Mouse (Mus musculus) heart, embryonic 14.5 days (tissue): Measurements from ENCODE around the gene Rprd2. TPM values are rescaled to one million over a fixed set of nuclear protein-coding genes. Genes with fewer than 3 reads are reported as not detected.

ENCODE experiments used
- ATAC-seq: fragments of 200-750 bp; cut with Nextera tagmentation; 2 replicates; pipeline ENCODE4 v1.8.0; 2017; ENCODE audit warnings: low read depth, moderate TSS enrichment; ENCODE audit not compliant: insufficient number of reproducible peaks, insufficient read depth, low FRiP score
- H3K27ac ChIP-seq, 2 experiments: fragments of 200-500 bp in 1 of 2; fragments of 300-500 bp in 1 of 2; sonication (generic) in 1 of 2; replicated peaks in 1 of 2; 2 replicates each; pipeline ENCODE4 v1.5.1; 2012 to 2014; ENCODE audit warnings: low read depth in 2 of 2, low read length in 2 of 2, control low read depth in 1 of 2, mild to moderate bottlenecking in 1 of 2, mixed read lengths in 1 of 2; ENCODE audit not compliant: control insufficient read depth in 1 of 2, insufficient read depth in 1 of 2
- H3K27me3 ChIP-seq: fragments of 300-500 bp; sonication (generic); 2 replicates; pipeline ENCODE4 v1.6.1; 2014; ENCODE audit warnings: mild to moderate bottlenecking, low read length, control low read depth; ENCODE audit not compliant: control insufficient read depth, insufficient read depth
- H3K36me3 ChIP-seq: fragments of 300-500 bp; sonication (generic); 2 replicates; pipeline ENCODE4 v1.6.1; 2014; ENCODE audit warnings: mild to moderate bottlenecking, control low read depth, low read length, mixed read lengths; ENCODE audit not compliant: control insufficient read depth, insufficient read depth
- H3K4me1 ChIP-seq, 2 experiments: fragments of 200-500 bp in 1 of 2; fragments of 300-500 bp in 1 of 2; sonication (generic) in 1 of 2; 2 replicates each; pipeline ENCODE4 v1.6.1; 2012 to 2014; ENCODE audit warnings: low read length in 2 of 2, control low read depth in 1 of 2, mixed read lengths in 1 of 2; ENCODE audit not compliant: control insufficient read depth in 2 of 2, insufficient read depth in 2 of 2
- H3K4me2 ChIP-seq: fragments of 300-500 bp; sonication (generic); 2 replicates; pipeline ENCODE4 v1.6.1; 2014; ENCODE audit warnings: mild to moderate bottlenecking, low read length
- H3K4me3 ChIP-seq, 2 experiments: fragments of 200-500 bp in 1 of 2; fragments of 300-500 bp in 1 of 2; sonication (generic) in 1 of 2; 2 replicates each; pipeline ENCODE4 v1.5.1; 2012 to 2014; ENCODE audit warnings: low read length in 2 of 2, mild to moderate bottlenecking in 2 of 2, control low read depth in 1 of 2, low read depth in 1 of 2, moderate library complexity in 1 of 2; ENCODE audit not compliant: control insufficient read depth in 1 of 2, insufficient read depth in 1 of 2
- H3K9ac ChIP-seq: fragments of 300-500 bp; sonication (generic); 2 replicates; pipeline ENCODE4 v1.6.1; 2014; ENCODE audit warnings: mild to moderate bottlenecking, low read length
- H3K9me3 ChIP-seq: fragments of 300-500 bp; sonication (generic); 2 replicates; pipeline ENCODE4 v1.6.1; 2016; ENCODE audit warnings: low read length, control low read depth; ENCODE audit not compliant: control insufficient read depth
- WGBS: fragments of 180-500 bp; shearing (Covaris S2); extraction: QIAGEN DNeasy Blood & Tissue Kit; methylation state at CpG from one replicate; pipeline ENCODE4 v1.1.7; 2014; 5-methylcytosine and 5-hydroxymethylcytosine counted together
- polyA plus RNA-seq: library from polyadenylated mRNA; unstranded; fragments of >200 nt; fragmentation: Nextera tagmentation; extraction: Ambion mirVana; gene quantifications from 2 replicates; pipeline ENCODE4 v1.2.1, GENCODE M21; 2014

Rprd2 gene
- polyA plus RNA-seq, 1 experiment from 2014 or later: 19.1 TPM

DNA sequence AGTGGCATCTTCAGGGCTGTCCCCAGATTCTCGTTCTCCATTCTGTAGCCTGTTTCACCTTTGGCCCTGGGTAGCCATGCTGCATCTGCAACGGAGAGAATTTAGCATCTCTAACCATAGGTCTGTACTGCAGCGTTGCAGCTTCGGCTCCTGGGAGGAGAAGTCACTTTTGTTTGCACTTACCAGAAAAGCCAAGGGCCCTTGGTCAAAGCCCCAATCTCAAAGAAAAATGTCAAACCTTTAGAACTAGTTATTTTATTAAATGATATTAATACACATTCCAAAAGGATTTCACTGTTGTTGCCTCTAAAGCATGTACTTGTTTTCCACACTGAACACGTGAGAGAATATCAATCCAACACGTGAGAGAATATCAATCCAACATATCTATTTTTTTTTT is 58.6 kb downstream of the Rprd2 start, which contains the start of gene Tars2:
TSS of gene Tars2 (minus strand) at position 101 of the 400 bp plus-strand sequence.
- no peak within 1 kb of the TSS for H3K9ac ChIP-seq
- no peaks in the 10 kb centered on the region for H3K27me3 ChIP-seq
- no peak within 1 kb of the TSS for H3K4me3 ChIP-seq
- peaks cover 26% of the 10 kb centered on the region for H3K36me3 ChIP-seq
- ATAC-seq: no peak
- no peaks in the 10 kb centered on the region for H3K9me3 ChIP-seq
- 80% methylated on average over 6 of the region's 6 CpGs for WGBS
- H3K27ac ChIP-seq: no peak within 1 kb of the TSS
- H3K4me2 ChIP-seq: no peak within 1 kb of the TSS
- peaks cover 2 to 3% of the 10 kb centered on the region in 2 experiments; a peak in 1 of 4 replicates for H3K4me1 ChIP-seq

DNA sequence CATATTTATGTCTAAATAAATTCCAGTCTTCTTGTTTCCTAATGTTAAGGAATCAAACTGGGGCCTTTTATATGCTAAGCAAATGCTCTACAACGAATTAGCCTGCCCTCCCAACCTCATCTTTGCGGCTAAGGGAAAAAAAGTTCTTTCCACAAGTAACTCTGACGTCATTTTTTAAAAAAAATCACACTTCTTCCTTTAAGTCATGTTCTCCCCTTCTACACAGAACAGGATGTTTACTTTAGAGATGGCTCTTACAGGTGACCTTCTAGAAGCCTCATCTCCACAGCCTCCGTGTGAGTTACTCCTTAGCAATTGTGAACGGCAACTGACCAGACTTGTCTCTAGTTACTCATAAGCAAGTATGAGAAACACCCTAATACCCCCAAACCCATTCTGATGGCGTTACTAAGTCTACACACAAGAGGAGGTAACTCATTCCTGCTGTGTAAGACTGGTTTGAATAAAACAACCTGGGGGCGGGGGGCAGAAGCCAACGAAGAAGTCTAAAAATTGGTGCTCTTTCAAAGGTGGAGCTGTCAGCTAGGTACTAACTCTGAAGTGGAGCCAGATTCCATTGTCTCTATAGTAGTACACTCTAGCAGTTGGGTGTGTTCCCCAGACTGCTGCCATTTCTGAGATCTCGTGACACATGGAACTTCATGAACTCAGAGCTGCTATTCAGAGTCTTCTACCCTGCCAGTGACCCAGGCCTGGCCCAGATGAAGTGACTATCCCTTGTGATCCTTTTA is 60.0 kb downstream of the Rprd2 start:
- peaks cover 11% of the 10 kb centered on the region for H3K36me3 ChIP-seq
- no peak for ATAC-seq
- H3K4me3 ChIP-seq: no peak overlapping the region
- H3K4me2 ChIP-seq: no peak overlapping the region
- H3K9ac ChIP-seq: no peak overlapping the region
- 47% methylated on average over 9 of the region's 9 CpGs for WGBS
- H3K27me3 ChIP-seq: no peaks in the 10 kb centered on the region
- no peaks in the 10 kb centered on the region for H3K9me3 ChIP-seq
- H3K4me1 ChIP-seq: 0 out of 4 replicates have a peak, but pooled peaks cover 2 to 3% of the 10 kb centered on the region in 2 experiments
- no peak overlapping the region for H3K27ac ChIP-seq

DNA sequence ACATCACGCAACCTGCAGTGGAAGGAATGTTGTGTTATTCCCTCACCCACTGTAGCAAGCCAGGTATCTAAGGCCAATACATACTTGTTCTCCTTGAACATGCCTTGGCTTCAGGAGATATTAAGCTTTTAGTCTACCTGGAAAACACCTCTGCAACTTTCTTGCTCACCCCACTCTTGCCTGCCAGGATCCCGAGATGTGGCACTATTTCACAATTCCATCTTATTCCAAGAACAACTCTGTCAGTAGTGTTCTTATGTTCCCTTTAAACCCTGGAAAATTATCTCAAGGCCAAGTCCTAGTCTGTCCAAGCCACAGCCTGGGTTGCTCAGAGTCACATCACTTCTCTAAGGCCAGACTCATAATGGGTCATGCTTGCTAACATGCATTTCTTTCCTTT is 61.9 kb downstream of the Rprd2 start:
- ATAC-seq: no peak
- Histone ChIP-seq H3K4me2 (no peak overlapping the region), H3K4me3 (no peak overlapping the region), H3K9me3 (no peaks in the 10 kb centered on the region), H3K27me3 (no peaks in the 10 kb centered on the region), H3K36me3 (peaks cover 18% of the 10 kb centered on the region), H3K4me1 (0 out of 4 replicates have a peak, but pooled peaks cover 2 to 3% of the 10 kb centered on the region in 2 experiments), H3K27ac (no peak overlapping the region), H3K9ac (no peak overlapping the region)
- WGBS: 78% methylated on average over 2 of the region's 2 CpGs

DNA sequence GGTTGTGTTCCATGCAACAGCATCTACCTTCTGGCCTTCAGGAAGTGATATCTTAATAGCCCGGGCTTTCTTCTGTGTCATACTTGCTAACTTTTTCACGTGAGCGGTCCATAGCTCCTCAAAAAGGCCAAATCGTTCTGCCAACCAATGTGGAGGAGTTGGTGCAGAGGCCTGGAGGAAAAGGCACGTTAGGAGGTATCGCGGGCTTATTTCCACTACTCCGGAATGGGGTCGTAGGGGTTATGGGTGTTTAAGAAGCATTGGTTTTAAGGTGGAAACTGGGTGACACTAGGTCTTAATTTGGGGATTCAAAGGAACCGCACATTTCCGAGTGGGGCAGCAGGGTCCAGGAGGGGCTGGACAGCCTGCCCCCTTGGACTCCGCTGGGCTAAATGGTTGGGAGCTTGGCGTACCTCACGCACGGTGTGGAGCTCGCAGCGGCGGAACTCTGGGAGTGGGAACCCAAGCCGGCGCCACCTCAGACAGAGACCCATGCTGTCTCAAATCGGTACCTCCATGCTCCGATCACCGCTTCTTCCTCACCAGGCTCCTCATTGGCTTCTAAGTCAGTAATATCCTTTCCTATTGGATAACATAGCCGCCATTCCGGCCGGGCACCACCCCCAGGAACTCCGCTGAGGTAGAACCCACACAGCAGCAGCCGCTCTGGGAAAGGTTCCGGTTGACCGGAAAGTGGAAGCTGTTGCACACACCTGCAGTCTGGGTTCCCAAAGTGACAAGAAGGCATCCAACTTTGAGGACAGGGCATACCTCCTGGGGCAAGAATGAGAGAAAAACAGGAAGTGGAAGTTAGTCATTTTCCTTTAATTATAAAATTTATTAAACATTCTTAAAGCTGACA is 64.1 kb downstream of the Rprd2 start:
- ATAC-seq: peak; percentile 90
- Histone ChIP-seq H3K4me1 (0 out of 4 replicates have a peak, but pooled peaks cover 2 to 3% of the 10 kb centered on the region in 2 experiments), H3K4me2 (peak overlapping the region; percentile 86), H3K9ac (peak overlapping the region; percentile 74), H3K4me3 (peak overlapping the region; percentile 67 to 80), H3K9me3 (no peaks in the 10 kb centered on the region), H3K36me3 (peaks cover 34% of the 10 kb centered on the region), H3K27ac (0 out of 4 replicates have a peak overlapping the region, but pooled peaks of 1 of the 2 experiments have one; percentile 49), H3K27me3 (no peaks in the 10 kb centered on the region)
- WGBS: under 1% methylated on average over 30 of the region's 30 CpGs

DNA sequence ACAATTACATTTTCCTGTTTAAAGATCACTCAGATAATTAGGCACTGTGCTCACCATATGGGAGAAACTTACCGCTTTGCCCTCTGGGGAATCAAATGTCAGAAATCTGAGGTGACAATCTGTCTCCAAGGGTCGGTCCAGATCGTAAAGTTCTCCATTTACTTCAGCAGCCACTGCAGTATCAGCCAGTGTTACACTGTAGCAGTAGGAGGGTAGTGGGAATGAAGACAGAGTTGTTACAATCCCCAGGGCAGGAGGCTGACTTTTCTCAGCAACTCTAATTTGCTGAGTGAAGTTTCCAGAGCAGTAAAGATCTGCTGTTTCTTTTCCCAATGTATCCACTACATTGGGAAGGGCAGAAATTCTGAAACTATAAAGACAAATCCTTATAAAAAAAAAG is 65.7 kb downstream of the Rprd2 start:
- Histone ChIP-seq H3K36me3 (peaks cover 51% of the 10 kb centered on the region), H3K4me3 (no peak overlapping the region), H3K9me3 (no peaks in the 10 kb centered on the region), H3K27ac (no peak overlapping the region), H3K4me2 (no peak overlapping the region), H3K4me1 (0 out of 4 replicates have a peak, but pooled peaks cover 0 to 2% of the 10 kb centered on the region in 2 experiments), H3K27me3 (no peaks in the 10 kb centered on the region), H3K9ac (no peak overlapping the region)
- 93% methylated on average over 3 of the region's 3 CpGs for WGBS
- no peak for ATAC-seq

DNA sequence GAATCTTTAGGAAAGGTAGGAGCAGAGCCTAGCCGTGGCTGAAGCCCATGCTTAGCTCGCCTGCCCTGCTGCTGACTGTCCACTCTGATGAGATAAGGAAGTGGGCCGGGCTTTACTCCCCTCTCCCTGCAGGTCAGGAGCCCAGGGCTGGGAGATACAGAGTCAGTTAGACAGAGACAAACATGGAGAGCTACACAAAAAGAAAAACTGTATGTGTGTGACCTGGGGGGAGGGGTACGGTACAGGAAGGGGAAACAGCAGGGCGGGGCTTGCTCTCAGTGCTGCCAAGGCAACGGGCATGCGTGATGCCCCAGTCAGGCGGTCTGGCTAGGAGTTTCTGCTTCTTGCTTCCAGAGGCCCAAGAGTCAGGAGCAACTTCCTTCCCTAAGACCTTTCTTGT is 78.3 kb downstream of the Rprd2 start:
- H3K9me3 ChIP-seq: no peaks in the 10 kb centered on the region
- peak overlapping the region in 1 of 2 experiments; percentile 4; a peak in 1 of 4 replicates for H3K4me3 ChIP-seq
- H3K4me2 ChIP-seq: peak overlapping the region; percentile 44
- peaks cover 35 to 46% of the 10 kb centered on the region in 2 experiments for H3K4me1 ChIP-seq
- WGBS: 10% methylated on average over 8 of the region's 8 CpGs
- peak overlapping the region; percentile 58 for H3K9ac ChIP-seq
- peak overlapping the region; percentile 87 to 91 for H3K27ac ChIP-seq
- no peaks in the 10 kb centered on the region for H3K27me3 ChIP-seq
- peak; percentile 44; the same call in 1 of the 2 replicates for ATAC-seq
- peaks cover 58% of the 10 kb centered on the region for H3K36me3 ChIP-seq

DNA sequence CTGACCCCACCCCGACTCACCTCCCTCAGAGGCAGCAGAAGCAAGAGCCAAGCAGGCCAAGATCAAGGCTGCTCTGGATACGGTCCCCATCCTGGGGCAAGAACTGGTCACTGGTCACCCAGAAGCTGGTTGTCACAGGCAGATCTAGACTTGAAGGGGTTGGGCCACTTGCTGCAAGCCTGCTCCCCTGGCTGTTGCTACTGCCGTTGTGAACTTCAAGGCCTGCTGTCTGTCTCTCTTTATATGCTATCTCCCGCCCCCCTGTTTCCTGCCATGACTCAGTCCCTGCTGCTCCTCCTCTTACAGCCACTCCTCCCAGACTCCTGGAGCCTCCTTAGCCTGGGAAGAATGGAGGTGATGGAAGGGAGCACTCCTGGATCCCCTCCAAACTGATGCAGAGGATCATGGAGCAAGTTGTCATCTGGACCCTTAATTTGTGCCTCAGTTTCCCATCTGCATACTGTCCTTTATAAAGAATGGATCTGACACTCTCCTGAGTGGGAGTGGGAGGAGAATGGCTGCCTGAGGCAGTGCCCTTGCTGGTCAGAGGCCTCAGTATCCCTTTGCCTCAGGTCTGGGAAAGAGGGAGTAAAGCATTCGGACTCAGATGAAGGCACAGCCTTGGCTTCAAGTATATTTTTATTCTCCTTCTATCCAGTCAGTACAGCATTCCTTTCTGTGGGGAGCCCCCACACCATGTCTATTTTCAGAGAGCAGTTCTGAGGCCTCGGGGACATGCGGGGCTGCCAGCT is 79.1 kb downstream of the Rprd2 start, which contains the start of gene Ecm1:
TSS of gene Ecm1 (minus strand) at position 217 of the 752 bp plus-strand sequence.
- Histone ChIP-seq H3K27me3 (no peaks in the 10 kb centered on the region), H3K4me1 (peaks cover 35 to 46% of the 10 kb centered on the region in 2 experiments), H3K4me2 (peak within 1 kb of the TSS; percentile 44), H3K9ac (peak within 1 kb of the TSS; percentile 62), H3K27ac (peak within 1 kb of the TSS; percentile 87 to 91), H3K36me3 (peaks cover 58% of the 10 kb centered on the region), H3K4me3 (peak within 1 kb of the TSS; percentile 3 to 15), H3K9me3 (no peaks in the 10 kb centered on the region)
- 25% methylated on average over 7 of the region's 7 CpGs for WGBS
- ATAC-seq: peak; percentile 55; the same call in 1 of the 2 replicates
